Mouse (Mus musculus) thymus, postnatal 4 days (tissue): Measurements from ENCODE around the gene Cep128.
"Not testable (repeated sequence)": the region's sequence is repeated elsewhere in the genome, so short reads cannot be mapped to it uniquely, and the experiment has no call there.

ENCODE experiments used
- DNase-seq: peaks from one replicate; pipeline ENCODE4 v3.0.0; 2021

The Cep128 gene

GRCm38 (mm10) chr12:91059704-91060318 lies 324.4 kb downstream of the Cep128 start:
- DNase-seq = no peak

- DNase-seq = no peak
Observed at GRCm38 (mm10) chr12:91056885-91057284, 327.3 kb downstream of the Cep128 start.

DNA sequence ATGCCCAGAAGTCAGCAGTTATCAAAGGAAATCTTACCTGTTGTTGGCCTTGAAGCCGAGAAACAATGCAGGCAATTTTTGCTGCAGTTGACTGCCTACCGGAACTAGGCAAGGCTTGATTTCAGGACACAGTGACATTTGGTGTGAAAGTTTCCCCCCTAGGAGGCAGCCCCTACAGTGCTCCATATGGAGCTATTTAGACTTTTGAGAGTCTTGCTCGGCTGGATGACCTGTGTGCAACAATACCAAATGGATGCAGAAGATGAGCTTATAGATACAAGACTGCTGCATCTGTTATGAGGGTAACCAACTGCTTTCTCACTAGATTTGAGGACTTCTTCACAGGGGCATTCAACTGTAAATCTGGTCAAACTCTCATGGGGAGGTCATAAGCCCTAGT lies 331.9 kb downstream of the Cep128 start:
- DNase-seq = no peak

DNA sequence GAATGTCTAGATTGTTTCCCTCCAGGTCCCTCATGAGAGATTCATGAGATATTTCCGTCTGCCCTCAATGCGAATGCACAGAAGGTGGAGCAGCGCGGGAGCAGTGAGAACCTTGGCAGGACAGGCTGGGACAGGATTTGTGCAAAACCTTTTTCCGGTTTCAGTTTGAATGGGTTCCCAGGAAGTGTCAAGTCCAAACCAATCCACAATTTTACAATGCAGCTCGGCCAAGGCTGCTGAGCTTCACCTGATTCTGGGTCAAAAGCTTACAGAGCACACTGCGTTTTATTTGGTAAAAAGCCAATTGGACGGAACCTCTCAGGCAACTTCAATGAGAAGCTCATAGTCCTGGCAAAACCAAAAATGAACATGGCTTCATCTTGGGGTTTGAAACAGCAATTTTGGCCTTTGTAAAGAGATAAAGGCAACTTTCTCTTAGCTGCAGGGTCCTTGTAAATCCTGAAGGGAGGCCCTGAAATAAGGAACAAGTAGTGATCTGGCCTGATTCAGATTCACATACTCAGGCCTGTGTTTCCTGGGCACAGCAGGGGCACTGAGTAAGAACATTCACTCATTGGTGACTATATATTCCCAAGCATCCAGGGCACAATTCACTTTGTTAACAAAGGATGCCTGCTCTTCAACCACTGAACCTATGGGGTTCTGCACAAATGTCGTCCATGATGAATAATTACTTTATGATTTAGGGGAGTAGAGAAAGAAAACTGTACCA lies 333.4 kb downstream of the Cep128 start:
- DNase-seq = no peak

GRCm38 (mm10) chr12:91041363-91041762 lies 342.8 kb downstream of the Cep128 start:
- no peak for DNase-seq

- no peak for DNase-seq
Observed at GRCm38 (mm10) chr12:91040267-91040905, 343.8 kb downstream of the Cep128 start.

GRCm38 (mm10) chr12:91029116-91029515 lies 355.1 kb downstream of the Cep128 start:
- no peak for DNase-seq

DNA sequence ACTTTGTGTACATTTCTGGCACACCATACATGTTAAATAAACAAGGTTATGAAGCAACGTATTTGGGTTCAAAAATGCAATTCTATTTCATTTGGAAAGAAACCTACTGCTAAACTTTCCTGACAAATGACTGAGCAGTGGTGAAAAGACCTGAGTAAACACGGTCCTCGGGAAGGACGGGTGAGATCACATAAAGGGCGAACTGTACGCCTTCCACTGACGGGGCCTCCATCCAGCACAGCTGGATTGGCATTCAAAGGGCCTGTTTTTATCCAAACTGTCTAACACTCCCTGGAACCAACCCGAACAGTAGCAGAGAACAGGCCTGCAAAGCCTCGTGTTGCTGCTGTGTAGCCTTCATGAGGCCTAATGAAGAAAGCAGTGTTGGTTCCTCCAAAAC lies 356.5 kb downstream of the Cep128 start:
- no peak for DNase-seq

GRCm38 (mm10) chr12:91027100-91027499 lies 357.1 kb downstream of the Cep128 start:
- DNase-seq = no peak

GRCm38 (mm10) chr12:91015075-91015474 lies 369.1 kb downstream of the Cep128 start:
- DNase-seq = no peak

DNA sequence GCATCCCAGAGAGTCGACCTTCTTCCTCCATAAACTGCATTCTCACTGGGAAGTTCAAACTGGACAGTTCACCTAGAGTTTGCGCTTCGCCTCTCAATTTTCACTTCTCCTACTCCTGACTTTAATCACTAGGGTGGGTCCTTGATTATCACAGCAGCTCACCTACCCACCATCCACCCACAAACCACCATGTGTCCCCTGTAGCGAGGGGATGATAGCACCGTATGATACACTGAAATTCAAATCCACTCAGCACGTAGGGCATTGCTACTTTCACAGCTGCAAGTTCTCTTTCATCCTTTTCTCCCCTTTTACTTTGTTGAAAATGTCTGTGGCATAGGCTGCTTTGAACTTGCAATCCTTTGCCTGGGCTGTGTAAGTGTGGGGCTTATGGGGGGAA lies 371.2 kb downstream of the Cep128 start:
- DNase-seq = no peak

GRCm38 (mm10) chr12:91012184-91012583 lies 372.0 kb downstream of the Cep128 start:
- no peak for DNase-seq

- no peak for DNase-seq
Observed at GRCm38 (mm10) chr12:91008736-91009135, 375.5 kb downstream of the Cep128 start.

- DNase-seq = no peak
Observed at GRCm38 (mm10) chr12:91008170-91008569, 376.0 kb downstream of the Cep128 start.

- DNase-seq = no peak
Observed at GRCm38 (mm10) chr12:90997539-90997938, 386.7 kb downstream of the Cep128 start.

GRCm38 (mm10) chr12:90993331-90993730 lies 390.9 kb downstream of the Cep128 start:
- no peak for DNase-seq

DNA sequence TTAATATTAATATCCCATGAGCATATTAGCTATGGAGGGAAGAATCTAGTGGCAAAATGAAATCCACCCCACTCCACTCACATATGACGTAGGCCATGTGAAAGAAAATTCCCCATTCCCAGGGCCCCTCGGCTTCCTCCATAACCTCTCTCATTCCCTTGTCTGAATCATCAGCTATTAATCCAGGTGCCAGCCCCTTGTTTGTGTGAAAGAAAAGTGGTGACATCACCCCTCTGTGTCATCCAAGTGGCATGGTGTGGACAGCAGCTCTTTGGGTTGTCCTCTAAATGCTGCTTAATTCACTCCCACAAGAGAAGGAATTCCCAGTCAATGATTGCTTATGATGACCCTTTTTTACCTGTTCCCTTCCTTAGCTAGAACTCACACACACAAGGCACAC lies 396.4 kb downstream of the Cep128 start:
- no peak for DNase-seq

- DNase-seq = no peak
Observed at GRCm38 (mm10) chr12:90987259-90987658, 396.9 kb downstream of the Cep128 start.

DNA sequence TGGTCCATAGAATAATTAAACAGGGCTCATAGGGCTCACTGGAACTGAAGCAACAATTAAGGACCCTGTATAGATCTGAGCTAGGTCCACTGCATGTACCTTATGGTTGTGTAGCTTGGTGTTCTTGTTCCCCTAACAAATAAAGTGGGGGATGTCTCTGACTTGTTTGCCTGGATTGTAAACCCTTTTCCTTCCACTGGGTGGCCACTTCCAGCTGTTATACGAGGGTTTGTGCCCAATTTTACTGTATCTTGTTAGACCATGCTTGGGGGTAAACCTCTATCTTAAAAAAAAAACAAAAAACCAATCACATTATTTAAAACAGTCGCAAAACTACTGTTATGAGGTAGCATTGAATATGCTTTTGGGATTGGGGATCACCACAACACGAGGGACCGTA lies 402.2 kb downstream of the Cep128 start:
- no peak for DNase-seq

GRCm38 (mm10) chr12:90976406-90976805 lies 407.8 kb downstream of the Cep128 start:
- not testable (repeated sequence) for DNase-seq

DNA sequence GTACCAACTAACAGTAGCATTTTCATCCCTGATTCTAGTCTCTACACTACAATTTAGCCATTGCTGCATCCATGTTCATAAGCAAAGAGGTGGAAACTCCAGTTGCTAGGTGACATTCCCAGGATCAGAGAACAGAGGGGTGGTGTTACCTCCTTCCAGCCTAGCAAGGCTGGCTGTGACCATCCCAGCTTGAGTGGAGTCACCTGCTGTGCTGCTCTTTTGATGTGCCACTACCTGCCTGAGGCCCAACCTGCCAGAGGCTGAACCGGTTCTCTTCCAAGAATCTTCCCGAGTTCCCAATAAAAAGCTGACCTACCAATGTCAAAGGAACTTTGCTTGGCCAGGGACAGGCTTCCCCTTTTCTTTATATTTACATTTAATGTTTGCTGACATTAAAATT lies 408.8 kb downstream of the Cep128 start:
- no peak for DNase-seq

GRCm38 (mm10) chr12:90971156-90971555 lies 413.1 kb downstream of the Cep128 start:
- no peak for DNase-seq

- no peak for DNase-seq
Observed at GRCm38 (mm10) chr12:90961386-90962017, 422.7 kb downstream of the Cep128 start.
